In genomic region chr5:16445056-16445455, GRCm38 (mm10) we compare ENCODE assay signal across 20 mouse cellular contexts.
"Had no signal": no experiment of that assay in that cellular context is flagged by ENCODE, and none has a peak within 500 bp of the region (broad histone marks: within the 10 kb centered on the region; RNA-seq: fewer than 3 reads in every experiment).

No protein-coding gene starts in this region.

- H3K9ac ChIP-seq: limb, embryonic 12.5 days; limb, embryonic 15.5 days; liver, embryonic 14.5 days; liver, postnatal 0 days; lung, embryonic 14.5 days; midbrain, embryonic 13.5 days; neural tube, embryonic 13.5 days; stomach, embryonic 15.5 days had no signal

- H3K9me3 ChIP-seq: limb, embryonic 12.5 days; limb, embryonic 15.5 days; midbrain, embryonic 10.5 days; neural tube, embryonic 13.5 days; stomach, embryonic 15.5 days had no signal

- H3K36me3 ChIP-seq: limb, embryonic 12.5 days; limb, embryonic 15.5 days; midbrain, embryonic 10.5 days; midbrain, embryonic 13.5 days; neural tube, embryonic 13.5 days; stomach, embryonic 15.5 days had no signal

- H3K27me3 ChIP-seq: limb, embryonic 12.5 days; limb, embryonic 15.5 days; megakaryocyte, embryonic 14.5 days; midbrain, embryonic 13.5 days; neural tube, embryonic 13.5 days; stomach, embryonic 15.5 days had no signal

- H3K4me2 ChIP-seq: limb, embryonic 12.5 days; limb, embryonic 15.5 days; liver, embryonic 11.5 days; lung, embryonic 14.5 days; midbrain, embryonic 13.5 days; neural tube, embryonic 13.5 days; stomach, embryonic 15.5 days had no signal

- H3K4me3 ChIP-seq: limb, embryonic 12.5 days; limb, embryonic 15.5 days; megakaryocyte, embryonic 14.5 days; midbrain, embryonic 10.5 days; midbrain, embryonic 13.5 days; myocyte; neural tube, embryonic 13.5 days; stomach, embryonic 15.5 days had no signal

- DNase-seq: kidney, adult 18-20 months; kidney, adult 9 months; kidney, postnatal 14 days; kidney, postnatal 4 days; left cerebral cortex, postnatal 4 days; liver, postnatal 0 days; lung, embryonic 14.5 days had no signal

- ATAC-seq: liver, postnatal 0 days; lung, postnatal 0 days; midbrain, embryonic 13.5 days; midbrain, embryonic 16.5 days had no signal

- H3K4me1 ChIP-seq: limb, embryonic 12.5 days; limb, embryonic 15.5 days; midbrain, embryonic 10.5 days; midbrain, embryonic 13.5 days; neural tube, embryonic 13.5 days; stomach, embryonic 15.5 days had no signal

- H3K27ac ChIP-seq: limb, embryonic 12.5 days; limb, embryonic 15.5 days; liver, embryonic 14.5 days; macrophage; midbrain, embryonic 10.5 days; midbrain, embryonic 13.5 days; neural tube, embryonic 13.5 days; stomach, embryonic 15.5 days had no signal
